Mouse (Mus musculus) embryonic facial prominence, embryonic 15.5 days (tissue): ENCODE data around the gene Btbd9. TPM values are rescaled to one million over a fixed set of nuclear protein-coding genes. Genes with fewer than 3 reads are reported as not detected.

Experiments
- ATAC-seq: fragments of 200-750 bp; cut with Nextera tagmentation; 2 replicates; pipeline ENCODE4 v1.8.0; 2017; ENCODE audit warnings: low read depth, moderate TSS enrichment; ENCODE audit not compliant: insufficient number of reproducible peaks, low FRiP score, low TSS enrichment
- H3K27ac ChIP-seq: fragments of 300-500 bp; sonication (generic); replicated peaks from 2 replicates; pipeline ENCODE4 v1.5.1; 2015; ENCODE audit warnings: mild to moderate bottlenecking, inconsistent platforms
- H3K27me3 ChIP-seq: fragments of 300-500 bp; sonication (generic); 2 replicates; pipeline ENCODE4 v1.6.1; 2015; ENCODE audit warnings: inconsistent platforms
- H3K36me3 ChIP-seq: fragments of 300-500 bp; sonication (generic); 2 replicates; pipeline ENCODE4 v1.6.1; 2015; ENCODE audit warnings: mild to moderate bottlenecking, inconsistent platforms
- H3K4me1 ChIP-seq: fragments of 300-500 bp; sonication (generic); 2 replicates; pipeline ENCODE4 v1.6.1; 2015; ENCODE audit warnings: inconsistent platforms
- H3K4me2 ChIP-seq: fragments of 300-500 bp; sonication (generic); replicated peaks from 2 replicates; pipeline ENCODE4 v1.6.1; 2015; ENCODE audit warnings: mild to moderate bottlenecking, inconsistent platforms
- H3K4me3 ChIP-seq: fragments of 300-500 bp; sonication (generic); replicated peaks from 2 replicates; pipeline ENCODE4 v1.5.1; 2015; ENCODE audit warnings: mild to moderate bottlenecking, inconsistent platforms
- H3K9ac ChIP-seq: fragments of 300-500 bp; sonication (generic); 2 replicates; pipeline ENCODE4 v1.6.1; 2015; ENCODE audit warnings: inconsistent platforms
- H3K9me3 ChIP-seq: fragments of 300-500 bp; sonication (generic); replicated peaks from 2 replicates; pipeline ENCODE4 v1.6.1; 2016; ENCODE audit warnings: inconsistent platforms
- WGBS: fragments of 180-500 bp; shearing (Covaris S2); methylation state at CpG from one replicate; pipeline ENCODE4 v1.1.7; 2015; 5-methylcytosine and 5-hydroxymethylcytosine counted together
- polyA plus RNA-seq: library from polyadenylated mRNA; unstranded; fragments of >200 nt; fragmentation: Nextera tagmentation; extraction: Ambion mirVana; gene quantifications from 2 replicates; pipeline ENCODE4 v1.2.1, GENCODE M21; 2015

Btbd9 gene
- polyA plus RNA-seq, 1 experiment from 2014 or later, result 56.6 TPM

DNA sequence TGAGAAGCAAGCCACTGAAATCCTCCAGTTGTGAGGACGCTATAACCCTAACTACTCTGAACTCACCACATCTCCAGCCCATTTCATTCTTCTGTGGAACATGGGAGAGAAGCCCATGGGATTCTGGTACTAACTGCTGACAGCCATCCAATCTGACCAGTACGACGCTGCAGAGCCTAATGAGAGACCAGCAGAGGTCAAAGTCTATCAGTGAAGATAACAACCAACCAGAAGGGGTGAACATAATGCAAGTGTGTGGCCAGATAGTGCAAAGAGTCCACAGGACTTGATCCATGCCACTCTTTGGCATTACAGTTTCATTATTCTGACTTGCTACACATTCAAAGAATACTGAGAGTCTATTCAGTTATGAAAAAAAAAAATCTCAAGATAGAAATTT, 160.6 kb downstream of the Btbd9 start:
- H3K9me3 ChIP-seq, result no peaks in the 10 kb centered on the region
- WGBS, result 88% methylated on average over 3 of the region's 3 CpGs

DNA sequence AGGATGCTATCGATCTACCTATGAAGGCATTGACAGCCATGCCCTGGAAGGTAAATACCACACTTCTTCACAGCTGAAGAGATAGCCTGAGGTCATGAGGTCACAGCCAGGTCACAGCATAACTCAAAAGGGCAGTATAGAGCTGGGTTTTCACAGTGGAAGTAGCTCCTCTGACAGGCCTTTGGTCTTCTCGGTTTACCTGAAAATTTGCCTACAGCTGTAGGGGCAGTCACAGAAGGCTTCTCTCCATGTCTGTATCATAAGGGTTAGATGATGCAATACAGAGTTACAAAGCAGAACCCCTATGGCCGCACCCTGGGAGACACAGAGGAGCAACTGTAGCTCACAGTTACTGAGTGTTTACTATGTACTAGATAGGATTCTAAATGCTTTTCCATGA, 163.3 kb downstream of the Btbd9 start:
- H3K27me3 ChIP-seq, result no peaks in the 10 kb centered on the region
- H3K9ac ChIP-seq, result no peak overlapping the region
- no peaks in the 10 kb centered on the region for H3K9me3 ChIP-seq
- H3K4me1 ChIP-seq, result no peaks in the 10 kb centered on the region
- 80% methylated on average over 3 of the region's 3 CpGs for WGBS
- H3K4me2 ChIP-seq, result no peak overlapping the region
- H3K36me3 ChIP-seq, result no peaks in the 10 kb centered on the region
- no peak overlapping the region for H3K27ac ChIP-seq
- no peak for ATAC-seq
- H3K4me3 ChIP-seq, result no peak overlapping the region

More for the DNA sequence above, 160.6 kb downstream of the Btbd9 start:
- no peak overlapping the region for H3K4me2 ChIP-seq
- no peak overlapping the region for H3K4me3 ChIP-seq
- H3K36me3 ChIP-seq, result no peaks in the 10 kb centered on the region
- H3K27me3 ChIP-seq, result no peaks in the 10 kb centered on the region
- no peaks in the 10 kb centered on the region for H3K4me1 ChIP-seq
- H3K9ac ChIP-seq, result no peak overlapping the region
- no peak overlapping the region for H3K27ac ChIP-seq
- no peak for ATAC-seq

DNA sequence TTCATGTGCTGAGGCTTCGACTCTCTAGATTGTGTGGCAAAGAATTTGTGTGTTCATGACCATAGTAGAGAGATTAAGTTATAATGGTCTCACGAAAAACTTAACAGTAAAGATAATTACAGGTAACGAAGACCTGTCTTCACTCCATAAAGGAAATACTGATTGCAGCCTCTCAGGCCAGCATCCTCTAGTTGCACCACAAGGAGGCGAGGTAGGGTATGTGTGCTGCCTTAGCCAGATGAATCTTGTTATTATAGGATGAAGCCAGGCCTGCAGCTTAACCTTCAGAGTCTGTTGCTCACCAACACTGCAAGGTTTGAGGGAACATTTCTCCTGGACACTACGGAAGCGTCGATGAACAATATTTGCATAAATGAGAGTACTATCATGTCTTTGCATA, 170.3 kb downstream of the Btbd9 start:
- Histone ChIP-seq H3K4me1 (no peaks in the 10 kb centered on the region), H3K9ac (no peak overlapping the region), H3K4me3 (no peak overlapping the region), H3K36me3 (no peaks in the 10 kb centered on the region), H3K27me3 (no peaks in the 10 kb centered on the region), H3K9me3 (no peaks in the 10 kb centered on the region), H3K27ac (no peak overlapping the region), H3K4me2 (no peak overlapping the region)
- ATAC-seq, result no peak
- 90% methylated on average over 7 of the region's 7 CpGs for WGBS

DNA sequence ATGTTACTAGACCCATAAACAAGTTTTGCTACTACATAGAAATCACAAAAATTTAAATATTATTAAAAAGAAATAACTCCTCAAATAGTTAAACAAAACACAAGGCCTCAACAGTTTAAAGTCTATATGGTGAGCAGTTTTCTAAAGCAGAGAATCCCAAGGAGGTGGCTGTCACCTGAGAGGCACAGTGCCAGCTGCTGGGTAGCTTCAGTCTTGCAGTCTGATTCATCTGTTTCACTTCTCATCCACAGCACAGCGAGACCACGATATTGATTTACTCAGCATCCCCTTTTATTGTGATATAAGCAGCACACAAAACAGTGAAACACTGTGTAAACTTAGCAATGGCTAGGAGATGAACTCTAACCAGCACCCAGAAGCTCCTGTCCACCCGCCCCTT, 173.4 kb downstream of the Btbd9 start:
- Histone ChIP-seq H3K4me2 (no peak overlapping the region), H3K27ac (no peak overlapping the region), H3K36me3 (no peaks in the 10 kb centered on the region), H3K27me3 (no peaks in the 10 kb centered on the region), H3K4me1 (no peaks in the 10 kb centered on the region), H3K4me3 (no peak overlapping the region), H3K9ac (no peak overlapping the region), H3K9me3 (no peaks in the 10 kb centered on the region)
- no peak for ATAC-seq
- WGBS, result 86% methylated on average over 3 of the region's 3 CpGs

DNA sequence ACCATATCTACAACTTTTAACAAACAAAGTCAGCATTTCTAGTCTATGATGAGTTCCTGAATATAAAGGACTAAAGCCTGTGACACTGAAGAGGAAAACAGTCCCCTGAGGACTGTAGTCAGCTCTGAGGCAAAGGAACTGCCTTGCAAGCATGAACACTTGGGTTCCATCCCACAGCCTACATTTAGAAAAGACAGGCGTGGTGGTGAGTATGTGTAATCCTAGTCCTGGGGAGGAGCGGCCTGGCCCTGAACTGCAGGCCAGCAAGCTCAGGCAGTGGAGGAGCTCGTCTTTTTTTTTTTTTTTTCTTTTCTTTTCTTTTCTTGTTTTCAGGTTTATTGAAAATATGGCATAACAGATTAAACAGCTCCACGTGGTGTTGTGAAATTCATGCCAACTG, 181.0 kb downstream of the Btbd9 start:
- Histone ChIP-seq H3K4me1 (no peaks in the 10 kb centered on the region), H3K27me3 (no peaks in the 10 kb centered on the region), H3K9ac (no peak overlapping the region), H3K4me3 (no peak overlapping the region), H3K27ac (no peak overlapping the region), H3K9me3 (no peaks in the 10 kb centered on the region), H3K36me3 (no peaks in the 10 kb centered on the region), H3K4me2 (no peak overlapping the region)
- no peak for ATAC-seq
- WGBS, result 81% methylated on average over 4 of the region's 4 CpGs

DNA sequence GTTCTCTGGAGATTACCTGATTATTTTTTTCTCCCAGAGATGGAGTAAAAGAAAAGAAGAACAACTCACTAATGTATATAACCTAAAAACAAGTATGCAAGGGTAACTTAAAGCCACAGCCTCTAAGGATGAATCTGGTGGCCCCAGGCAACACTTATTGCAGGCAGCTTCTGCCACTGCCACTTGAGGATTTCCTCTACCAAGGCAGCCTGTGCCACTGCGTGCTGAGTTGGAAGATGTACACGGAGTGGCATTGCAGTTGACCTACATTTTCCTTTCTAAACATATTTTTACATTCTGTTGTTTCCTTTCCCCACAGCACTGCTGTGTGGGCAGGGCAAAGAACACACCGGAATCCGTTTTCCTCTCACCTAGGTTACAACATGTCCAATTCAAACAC, 184.3 kb downstream of the Btbd9 start:
- Histone ChIP-seq H3K9ac (no peak overlapping the region), H3K4me1 (no peaks in the 10 kb centered on the region), H3K4me3 (no peak overlapping the region), H3K4me2 (no peak overlapping the region), H3K27me3 (no peaks in the 10 kb centered on the region), H3K36me3 (no peaks in the 10 kb centered on the region), H3K9me3 (no peaks in the 10 kb centered on the region), H3K27ac (no peak overlapping the region)
- ATAC-seq, result no peak
- WGBS, result 84% methylated on average over 4 of the region's 4 CpGs

DNA sequence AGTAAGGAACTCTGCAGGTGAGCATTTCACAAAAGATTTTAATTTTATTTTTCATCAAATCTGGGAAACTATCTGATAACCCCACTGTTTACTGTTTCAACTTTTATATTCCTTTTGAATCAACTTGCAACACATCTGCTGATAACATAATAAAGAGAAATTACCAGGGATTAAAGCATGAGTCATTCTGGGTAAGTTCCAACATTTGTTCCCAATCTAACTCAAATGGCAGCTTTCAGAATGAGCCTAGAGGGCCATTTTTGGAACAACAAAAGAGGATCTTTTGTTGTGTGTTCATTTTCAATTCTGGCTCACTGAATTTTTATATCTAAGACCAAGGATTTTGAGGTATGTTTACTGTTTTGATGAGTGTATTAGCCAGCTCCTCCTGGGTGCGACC, 185.1 kb downstream of the Btbd9 start:
- no peaks in the 10 kb centered on the region for H3K27me3 ChIP-seq
- WGBS, result 75% methylated on average over 1 of the region's 1 CpGs
- H3K27ac ChIP-seq, result no peak overlapping the region

DNA sequence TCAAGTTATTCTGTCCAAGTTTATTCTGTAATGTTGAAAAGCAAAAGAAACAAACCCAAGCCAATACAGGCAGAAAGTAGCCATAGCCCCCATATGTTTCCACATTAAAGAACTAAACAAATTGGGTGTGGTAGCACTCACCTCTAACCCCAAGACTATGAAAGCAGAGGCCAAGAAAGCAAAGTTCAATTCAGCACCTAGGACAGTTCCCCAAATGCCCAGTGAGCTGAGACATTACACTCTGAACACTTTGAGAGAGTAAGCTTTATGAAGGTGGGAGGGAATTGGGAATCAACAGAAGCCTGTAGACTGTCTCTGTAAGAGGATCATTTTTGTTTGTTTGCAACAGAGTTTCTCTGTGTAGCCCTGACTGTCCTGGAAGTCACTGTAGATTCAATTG, 186.6 kb downstream of the Btbd9 start:
- Histone ChIP-seq H3K4me3 (no peak overlapping the region), H3K36me3 (no peaks in the 10 kb centered on the region), H3K9ac (no peak overlapping the region), H3K4me2 (no peak overlapping the region), H3K9me3 (no peaks in the 10 kb centered on the region), H3K27me3 (no peaks in the 10 kb centered on the region), H3K4me1 (no peaks in the 10 kb centered on the region), H3K27ac (no peak overlapping the region)
- ATAC-seq, result no peak

More for the DNA sequence above, 185.1 kb downstream of the Btbd9 start:
- Histone ChIP-seq H3K9ac (no peak overlapping the region), H3K4me1 (no peaks in the 10 kb centered on the region), H3K4me3 (no peak overlapping the region), H3K36me3 (no peaks in the 10 kb centered on the region), H3K9me3 (no peaks in the 10 kb centered on the region), H3K4me2 (no peak overlapping the region)
- no peak for ATAC-seq

DNA sequence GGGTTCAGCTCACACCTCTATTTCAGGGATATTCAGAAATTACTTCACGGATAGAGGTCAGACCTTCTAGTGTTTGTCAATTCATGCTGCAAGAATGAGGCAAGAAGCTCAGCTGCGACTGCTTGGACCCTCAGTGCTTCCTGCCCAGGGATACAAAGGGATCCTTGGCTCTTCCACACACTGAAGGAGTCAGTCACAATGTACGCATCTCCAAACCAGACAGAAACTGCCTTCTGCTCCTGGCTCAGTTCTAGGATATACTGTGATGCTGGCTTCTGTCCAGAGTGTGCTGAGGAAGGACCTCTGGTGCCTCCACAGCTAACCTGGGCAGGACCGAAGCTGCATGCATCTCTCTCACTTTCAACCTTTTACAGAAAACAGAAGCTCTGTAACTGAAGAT, 187.5 kb downstream of the Btbd9 start:
- no peak overlapping the region for H3K27ac ChIP-seq
- H3K27me3 ChIP-seq, result no peaks in the 10 kb centered on the region
- 67% methylated on average over 4 of the region's 4 CpGs for WGBS
- no peak for ATAC-seq
- H3K4me1 ChIP-seq, result no peaks in the 10 kb centered on the region
- H3K9me3 ChIP-seq, result no peaks in the 10 kb centered on the region
- H3K36me3 ChIP-seq, result no peaks in the 10 kb centered on the region
- H3K9ac ChIP-seq, result no peak overlapping the region
- H3K4me2 ChIP-seq, result no peak overlapping the region
- no peak overlapping the region for H3K4me3 ChIP-seq

DNA sequence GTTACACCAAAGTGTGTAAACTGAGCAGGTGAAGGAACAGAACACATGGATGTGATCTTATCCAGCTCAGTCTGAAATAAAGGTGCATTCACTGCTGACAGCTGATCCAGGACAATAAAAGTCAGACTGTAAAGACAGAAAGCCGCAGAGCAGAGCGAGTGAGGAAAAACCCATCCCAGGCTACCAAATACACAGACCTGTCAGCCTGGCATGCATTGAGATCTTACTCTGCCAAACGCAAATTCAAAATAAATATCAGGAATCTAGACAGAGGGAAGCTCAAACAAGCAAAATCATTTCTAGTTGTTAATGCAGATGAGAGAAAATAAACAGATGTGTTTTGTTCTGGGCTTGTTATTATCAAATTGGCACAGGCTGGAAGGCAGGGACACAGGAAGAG, 187.9 kb downstream of the Btbd9 start:
- Histone ChIP-seq H3K27ac (no peak overlapping the region), H3K4me2 (no peak overlapping the region), H3K36me3 (no peaks in the 10 kb centered on the region), H3K4me1 (no peaks in the 10 kb centered on the region), H3K9me3 (no peaks in the 10 kb centered on the region), H3K4me3 (no peak overlapping the region), H3K27me3 (no peaks in the 10 kb centered on the region), H3K9ac (no peak overlapping the region)
- no peak for ATAC-seq
- WGBS, result 78% methylated on average over 3 of the region's 3 CpGs

DNA sequence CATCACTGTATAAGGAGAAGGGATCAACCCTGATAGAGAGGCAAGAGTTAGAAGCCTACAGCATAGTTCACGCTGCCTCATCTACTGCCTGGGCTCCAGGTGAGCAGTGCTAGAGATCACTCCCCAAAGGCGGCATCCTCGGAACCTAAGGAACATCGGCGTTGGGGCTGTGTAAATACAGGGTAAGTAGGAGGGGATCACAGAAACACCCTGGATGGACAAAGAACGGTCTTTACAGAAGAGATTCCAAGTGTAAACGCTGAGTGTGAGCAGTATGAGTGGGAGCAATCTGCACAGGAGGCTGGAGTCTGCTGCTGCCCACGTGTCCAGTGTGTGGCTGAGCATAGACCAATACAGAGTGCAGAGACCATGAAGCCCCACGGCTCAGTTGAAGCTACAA, 190.0 kb downstream of the Btbd9 start:
- Histone ChIP-seq H3K36me3 (no peaks in the 10 kb centered on the region), H3K9me3 (no peaks in the 10 kb centered on the region), H3K4me2 (no peak overlapping the region), H3K4me1 (no peaks in the 10 kb centered on the region), H3K27me3 (no peaks in the 10 kb centered on the region), H3K27ac (no peak overlapping the region), H3K9ac (no peak overlapping the region), H3K4me3 (no peak overlapping the region)
- whole genome bisulfite sequencing, result 93% methylated on average over 9 of the region's 9 CpGs
- no peak for ATAC-seq

DNA sequence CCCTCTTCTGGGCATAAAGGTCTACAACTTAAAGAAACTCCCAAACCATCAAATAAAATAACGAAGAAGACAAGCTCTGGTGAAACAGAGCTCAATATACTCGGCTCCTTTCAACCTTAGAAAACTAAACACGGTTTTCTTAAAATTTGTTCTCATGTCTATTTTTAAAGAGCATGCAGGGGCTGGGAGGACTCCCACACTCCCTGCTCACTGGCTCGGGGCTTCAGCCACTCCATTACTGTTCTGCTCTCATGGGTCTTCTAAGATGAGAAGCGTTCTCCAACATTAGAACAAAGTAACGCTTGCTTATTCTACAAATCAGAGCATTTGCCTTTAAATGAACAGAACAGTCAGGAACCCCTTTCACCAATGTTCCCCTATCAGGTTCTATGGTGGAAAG, 192.6 kb downstream of the Btbd9 start:
- ATAC-seq, result no peak
- Histone ChIP-seq H3K27me3 (no peaks in the 10 kb centered on the region), H3K4me3 (no peak overlapping the region), H3K36me3 (no peaks in the 10 kb centered on the region), H3K4me1 (no peaks in the 10 kb centered on the region), H3K27ac (no peak overlapping the region), H3K4me2 (no peak overlapping the region), H3K9me3 (no peaks in the 10 kb centered on the region), H3K9ac (no peak overlapping the region)
- WGBS, result 92% methylated on average over 6 of the region's 6 CpGs
